Mouse (Mus musculus) testis, adult 2 months (tissue): ENCODE measurements around the gene Crim1.

Experiments
- CTCF ChIP-seq: fragments of 200-500 bp; IDR thresholded peaks from 2 replicates; pipeline ENCODE4 v1.5.1; 2012; ENCODE audit warnings: low read depth, mild to moderate bottlenecking, inconsistent platforms, low read length, moderate library complexity; ENCODE audit not compliant: control insufficient read depth, insufficient read depth, insufficient replicate concordance
- POLR2A ChIP-seq: fragments of 200-500 bp; IDR thresholded peaks from 2 replicates; pipeline ENCODE4 v1.6.1; 2012; ENCODE audit warnings: low read depth, mild to moderate bottlenecking, inconsistent platforms, low read length, moderate library complexity; ENCODE audit not compliant: control insufficient read depth

- TF ChIP-seq CTCF = no peak
- no peak for TF ChIP-seq POLR2A
Observed at GRCm38 (mm10) chr17:78233873-78234272, 33.8 kb downstream of the Crim1 start.
